Mouse (Mus musculus): ENCODE results near the gene Slc6a16.

Gene Slc6a16

DNA sequence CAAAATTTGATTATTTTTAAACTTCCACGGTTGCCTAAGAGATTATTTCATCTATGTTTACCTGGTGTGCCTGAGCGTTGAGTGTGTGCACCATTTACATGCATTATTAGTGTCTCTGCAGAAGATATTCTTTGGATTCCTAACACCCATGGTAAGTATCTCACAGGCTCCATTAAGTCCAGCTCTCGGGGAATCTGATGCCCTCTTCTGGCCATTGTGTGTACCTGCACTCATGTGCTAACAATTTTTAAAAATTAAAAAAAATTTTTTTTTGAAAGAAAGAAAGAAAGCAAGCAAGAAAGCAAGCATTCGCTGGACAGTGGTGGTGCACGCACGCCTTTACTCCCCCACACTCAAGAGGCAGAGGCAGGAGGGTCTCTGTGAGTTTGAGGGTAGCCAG lies 32.6 kb upstream of the Slc6a16 start:
- ChIA-PET POLR2A (interaction anchor here in 3 of 4 experiments (0.5 to 2.5 kb wide), 11 partner anchors 20 to 436 kb away, joined by 3 to 10 read pairs (median 5); partner anchors contain the start of genes Aldh16a1 (in 1 of the 3) and Cd37 (in 1 of the 3)), CTCF (interaction anchor here in 3 of 4 experiments (0.6 to 2.7 kb wide), 9 partner anchors 10 to 626 kb away, joined by 3 to 10 read pairs (median 3); partner anchors contain the start of genes Aldh16a1 (in 1 of the 3) and Pih1d1 (in 1 of the 3))

DNA sequence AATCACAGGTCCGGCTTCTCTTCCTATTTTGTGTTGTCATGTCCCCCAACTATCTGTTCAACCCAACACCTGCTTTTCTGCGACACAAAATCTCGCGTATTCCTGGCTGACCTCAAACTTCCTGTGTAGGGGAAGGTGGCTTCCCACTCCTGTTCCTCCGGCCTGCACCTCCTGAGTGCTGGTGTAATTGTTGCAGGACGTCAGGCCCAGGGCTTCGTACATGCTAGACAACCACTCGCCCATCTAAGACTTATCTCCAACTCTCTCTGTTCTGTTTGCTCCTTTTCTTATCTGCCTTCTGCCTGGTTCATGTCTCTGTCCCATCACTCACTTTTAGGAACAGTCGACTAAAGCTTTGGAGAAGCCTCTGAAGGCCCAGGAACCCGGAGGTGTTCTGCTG lies 29.8 kb upstream of the Slc6a16 start:
- ChIA-PET POLR2A (interaction anchor here in 3 of 4 experiments (0.6 to 1.1 kb wide), 5 partner anchors 10 to 360 kb away, joined by 3 to 4 read pairs (median 3); no protein-coding TSS in a partner anchor), CTCF (interaction anchor here in 1 of 4 experiments (1.1 kb wide), 1 partner anchor 38 kb away, joined by 4 read pairs; no protein-coding TSS in a partner anchor)

DNA sequence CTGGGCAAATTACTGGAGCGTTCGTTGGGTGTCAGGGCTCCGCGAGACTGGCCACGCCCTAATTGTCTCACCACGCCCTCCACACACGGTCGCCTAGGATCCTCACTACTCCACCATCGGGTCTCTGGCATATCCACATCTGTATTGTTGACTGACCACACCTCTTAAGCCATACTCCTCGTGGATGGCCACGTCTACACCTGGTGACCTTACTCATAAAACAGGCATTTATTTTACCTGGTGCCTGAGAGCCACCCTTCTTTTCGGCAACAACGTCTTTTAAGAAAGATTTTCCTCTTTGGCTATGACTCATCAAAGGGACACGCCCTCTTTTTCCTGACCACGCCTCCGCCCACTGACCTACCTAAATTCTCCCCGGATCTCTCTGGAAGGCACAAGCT lies 29.0 kb upstream of the Slc6a16 start, which contains the start of gene Dkkl1:
TSS of gene Dkkl1 (minus strand) at position 297 of the 401 bp plus-strand sequence.
- ChIA-PET CTCF (interaction anchor here in 2 of 4 experiments (0.5 to 1.1 kb wide), 2 partner anchors 39 to 120 kb away, joined by 3 to 4 read pairs; no protein-coding TSS in a partner anchor), POLR2A (interaction anchor here in 3 of 4 experiments (0.5 to 1.4 kb wide), 6 partner anchors 17 to 238 kb away, joined by 3 to 9 read pairs (median 3); partner anchors contain the start of gene Prmt1 (in 1 of the 3))

DNA sequence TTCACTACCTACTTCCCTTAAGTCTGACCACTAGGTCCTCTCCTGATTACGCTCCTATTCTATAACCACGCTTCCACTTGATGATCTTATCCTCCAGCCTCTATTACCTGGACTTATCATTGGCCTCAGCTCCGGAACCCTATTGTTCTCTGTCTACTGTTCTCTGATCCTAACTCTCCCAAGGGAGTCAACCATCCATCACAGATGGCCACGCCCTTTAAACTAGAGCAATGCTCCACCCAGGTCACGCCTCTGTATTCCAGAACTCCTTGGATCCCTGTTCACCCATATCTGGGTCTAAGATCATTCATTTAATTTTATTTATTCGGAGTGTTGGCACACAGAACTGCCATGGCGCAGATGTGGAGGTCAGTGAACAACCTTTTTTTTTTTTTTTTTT lies 28.5 kb upstream of the Slc6a16 start:
- CTCF ChIA-PET, result interaction anchor here in 1 of 4 experiments (0.5 to 0.8 kb wide), 2 partner anchors 93 to 119 kb away, joined by 3 to 7 read pairs; no protein-coding TSS in a partner anchor
- POLR2A ChIA-PET, result interaction anchor here in 3 of 4 experiments (0.5 to 4.0 kb wide), 11 partner anchors 8 to 237 kb away, joined by 3 to 16 read pairs (median 3); partner anchors contain the start of genes Ccdc155 (in 2 of the 3), Aldh16a1 (in 1 of the 3), Prmt1 (in 1 of the 3) and Slc6a16 (in 1 of the 3)

DNA sequence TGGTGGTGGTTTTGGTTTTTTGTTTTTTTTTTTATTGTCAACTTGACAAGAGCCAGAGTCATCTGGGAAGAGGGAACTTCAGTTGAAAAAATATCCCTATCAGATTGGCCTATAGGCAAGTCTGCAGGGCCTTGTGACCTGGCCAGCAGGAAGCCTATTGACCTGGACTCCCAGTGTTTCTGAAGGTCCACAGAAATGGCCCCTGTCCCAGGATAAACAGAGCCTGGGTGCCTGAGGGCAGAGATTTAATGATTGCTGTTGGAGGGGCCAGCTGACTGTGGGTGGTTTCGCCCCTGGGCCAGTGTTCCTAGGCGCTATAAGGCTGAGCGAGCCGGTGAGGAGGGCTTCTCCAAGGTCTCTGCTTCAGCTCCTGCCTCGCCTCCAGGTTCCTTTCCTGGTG lies 27.2 kb upstream of the Slc6a16 start:
- ChIA-PET CTCF (interaction anchor here in 2 of 4 experiments (0.6 to 1.3 kb wide), 2 partner anchors 91 to 558 kb away, joined by 3 read pairs; no protein-coding TSS in a partner anchor), POLR2A (interaction anchor here (0.6 to 5.3 kb wide), 10 partner anchors 9 to 268 kb away, joined by 3 to 29 read pairs (median 5); partner anchors contain the start of genes Ccdc155 (in 2 of the 4), Aldh16a1 (in 1 of the 4), Cd37 (in 1 of the 4) and Tulp2 (in 1 of the 4))

DNA sequence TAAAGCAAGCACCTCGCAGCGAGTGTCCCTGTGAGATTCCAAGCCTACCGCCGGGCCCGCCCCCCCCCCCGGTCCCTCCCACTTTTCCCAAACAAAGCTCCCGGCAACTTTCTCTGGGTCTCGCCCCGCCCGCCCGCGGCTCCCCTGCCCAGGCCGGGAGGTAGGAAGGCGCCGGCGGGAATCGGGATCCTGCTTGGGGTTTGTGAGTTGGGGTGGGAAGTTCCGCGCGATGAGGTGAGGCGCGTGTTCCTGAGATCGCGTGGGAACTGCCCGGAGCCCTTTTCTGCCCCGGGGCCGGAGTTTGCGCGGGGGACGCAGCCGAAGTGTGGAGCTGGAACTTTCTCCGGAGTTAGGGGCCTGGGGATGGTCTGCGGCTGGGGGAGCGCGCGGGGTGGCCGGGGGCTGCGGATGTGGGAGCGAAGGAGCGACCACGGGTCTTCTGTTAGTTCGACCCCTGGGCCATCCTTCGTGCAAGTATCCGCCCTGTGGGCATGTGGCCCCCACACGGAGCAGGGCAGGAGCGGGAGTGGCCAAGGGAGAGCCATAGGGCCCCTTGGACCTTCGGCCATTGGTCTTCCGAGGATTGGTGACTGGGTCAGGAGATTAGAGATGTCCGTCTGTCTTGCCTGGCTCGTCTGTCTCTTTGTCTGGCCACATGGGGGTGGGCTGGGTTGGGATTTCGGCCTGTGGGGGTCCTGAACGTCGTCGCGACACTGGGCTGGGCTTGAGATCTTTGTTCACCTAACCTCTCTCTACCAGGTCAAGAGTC lies 25.0 kb upstream of the Slc6a16 start, which contains the start of gene Tead2:
TSS of gene Tead2 (plus strand) at position 81 of the 769 bp plus-strand sequence.
- CTCF ChIA-PET, result interaction anchor here (0.6 to 1.2 kb wide), 13 partner anchors 18 to 813 kb away, joined by 3 to 7 read pairs (median 3); partner anchors contain the start of genes Gys1 (in 1 of the 4), Ntf5 (in 1 of the 4) and Slc6a16 (in 1 of the 4)

DNA sequence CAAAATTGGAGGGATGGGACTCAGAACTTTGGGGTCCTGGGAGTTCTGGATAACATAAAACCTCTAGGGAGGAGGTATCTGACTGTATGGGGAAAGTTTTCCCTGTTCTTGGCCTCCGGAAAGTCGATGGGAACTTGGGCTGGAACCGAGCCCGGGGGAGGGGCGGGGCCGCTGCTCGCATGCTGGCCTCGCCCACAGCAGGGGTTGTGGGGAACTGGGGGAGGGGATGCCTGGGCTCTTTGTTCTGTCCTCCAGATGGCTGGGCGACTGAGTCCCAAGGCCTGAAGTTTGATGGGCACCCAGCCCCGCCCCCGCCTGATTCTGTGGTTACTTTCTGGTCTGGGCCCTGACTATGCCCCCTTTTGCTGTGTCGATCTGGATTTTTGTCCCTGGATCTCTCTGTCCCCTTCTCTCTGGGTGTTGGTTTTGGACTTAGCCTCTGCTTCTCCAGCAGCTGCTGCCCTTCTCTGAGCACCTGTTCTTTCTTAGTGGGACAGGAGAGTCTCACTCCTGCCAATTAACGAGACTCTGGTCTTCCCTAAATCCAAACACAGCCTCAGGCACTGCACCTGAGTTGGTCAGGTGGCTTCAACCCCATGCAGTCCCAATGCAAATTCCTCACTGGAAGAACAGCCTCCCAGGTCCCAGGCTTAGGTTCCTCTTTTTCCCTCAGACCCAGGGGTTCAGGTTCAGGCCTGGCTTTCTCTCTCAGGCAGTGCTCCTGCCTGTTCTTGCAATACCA lies 24.3 kb upstream of the Slc6a16 start:
- ChIA-PET POLR2A (interaction anchor here in 3 of 4 experiments (0.5 to 5.3 kb wide), 23 partner anchors 9 to 116 kb away, joined by 3 to 29 read pairs (median 5); partner anchors contain the start of genes Ccdc155 (in 2 of the 3), Aldh16a1 (in 1 of the 3), Pih1d1 (in 1 of the 3) and Slc6a16 (in 1 of the 3)), CTCF (interaction anchor here in 2 of 4 experiments (0.6 to 1.2 kb wide), 4 partner anchors 18 to 558 kb away, joined by 3 to 6 read pairs (median 4); no protein-coding TSS in a partner anchor)

More for the DNA sequence above, 25.0 kb upstream of the Slc6a16 start, which contains the start of gene Tead2:
- POLR2A ChIA-PET, result interaction anchor here (0.5 to 5.3 kb wide), 43 partner anchors 8 to 1931 kb away, joined by 3 to 29 read pairs (median 4); partner anchors contain the start of genes Ccdc155 (in 3 of the 4), Aldh16a1 (in 1 of the 4), Cd37 (in 1 of the 4) and Pih1d1 (in 1 of the 4)

DNA sequence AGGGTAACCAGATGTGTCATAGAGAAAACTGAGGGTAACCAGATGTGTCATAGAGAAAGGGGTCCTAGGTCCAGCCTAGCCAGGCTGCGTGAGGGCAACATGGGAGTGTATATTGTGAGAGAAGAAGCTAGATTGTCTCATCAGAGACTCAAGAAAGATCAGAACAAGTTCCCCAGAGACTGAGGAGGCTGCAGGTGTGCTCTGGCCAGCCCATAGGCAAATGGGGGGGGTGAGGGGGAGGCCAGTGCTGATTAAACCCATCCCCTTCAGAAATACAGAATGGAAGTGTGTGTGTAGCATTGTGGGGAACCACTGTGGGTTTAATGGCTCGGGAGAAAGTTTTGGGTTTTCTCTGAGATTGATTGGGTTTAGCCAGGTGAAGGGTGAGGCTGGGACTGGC lies 19.2 kb upstream of the Slc6a16 start:
- ChIA-PET CTCF (interaction anchor here in 1 of 4 experiments (1.3 kb wide), 1 partner anchor 17 kb away, joined by 3 read pairs; the partner anchor contains the start of gene Ccdc155), POLR2A (interaction anchor here in 2 of 4 experiments (1.3 to 4.1 kb wide), 5 partner anchors 9 to 14 kb away, joined by 3 to 21 read pairs (median 4); no protein-coding TSS in a partner anchor)

DNA sequence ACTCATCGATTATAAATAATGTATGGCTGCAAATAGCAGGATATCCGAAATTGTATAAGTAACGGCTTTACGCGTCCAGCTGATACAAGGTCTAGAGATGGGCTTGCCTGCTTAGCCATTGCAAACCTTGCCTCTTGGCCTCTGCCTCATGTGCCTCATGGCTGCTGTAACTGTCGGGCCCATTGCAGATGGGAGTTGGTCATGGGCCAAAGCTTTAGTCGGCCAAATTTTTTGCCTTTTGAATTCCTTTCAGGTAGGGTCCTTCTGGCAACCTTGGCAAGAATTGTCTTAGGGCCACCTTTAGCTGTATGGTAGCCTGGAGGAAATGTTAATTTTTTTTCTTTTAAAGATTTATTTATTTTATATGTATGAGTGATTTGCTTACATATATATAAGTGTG lies 16.1 kb upstream of the Slc6a16 start:
- POLR2A ChIA-PET, result interaction anchor here (0.8 to 4.1 kb wide), 10 partner anchors 9 to 263 kb away, joined by 3 to 21 read pairs (median 4); partner anchors contain the start of genes Ccdc155 (in 1 of the 4), Slc6a16 (in 1 of the 4) and Tead2 (in 1 of the 4)
- CTCF ChIA-PET, result interaction anchor here in 1 of 4 experiments (0.6 kb wide), 1 partner anchor 108 kb away, joined by 5 read pairs; no protein-coding TSS in a partner anchor

DNA sequence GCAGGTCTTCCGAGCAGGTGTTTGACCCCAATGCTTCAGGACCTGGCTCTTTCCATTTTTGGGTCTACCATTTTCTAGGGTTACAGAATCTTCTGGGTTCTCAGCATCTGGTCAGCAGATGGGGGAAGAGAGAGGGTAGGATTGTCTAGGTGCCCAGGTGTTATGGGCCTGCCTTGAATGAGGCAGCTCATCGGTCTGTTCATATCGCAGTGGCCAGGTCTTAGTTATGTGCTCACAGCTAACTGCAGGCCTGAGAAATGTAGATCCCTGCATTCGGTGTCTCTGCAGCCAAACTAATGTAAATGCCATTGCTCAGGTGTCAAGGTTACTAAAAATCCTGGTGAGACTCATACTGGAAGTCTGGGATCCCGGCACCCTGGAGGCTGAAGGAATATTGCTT lies 14.5 kb upstream of the Slc6a16 start:
- ChIA-PET POLR2A (interaction anchor here (0.7 to 3.3 kb wide), 12 partner anchors 8 to 134 kb away, joined by 3 to 18 read pairs (median 3); partner anchors contain the start of genes Tead2 (in 2 of the 4), Aldh16a1 (in 1 of the 4), Ccdc155 (in 1 of the 4) and Slc6a16 (in 1 of the 4)), CTCF (interaction anchor here in 2 of 4 experiments (0.6 to 0.7 kb wide), 2 partner anchors 20 to 172 kb away, joined by 3 to 4 read pairs; no protein-coding TSS in a partner anchor)

DNA sequence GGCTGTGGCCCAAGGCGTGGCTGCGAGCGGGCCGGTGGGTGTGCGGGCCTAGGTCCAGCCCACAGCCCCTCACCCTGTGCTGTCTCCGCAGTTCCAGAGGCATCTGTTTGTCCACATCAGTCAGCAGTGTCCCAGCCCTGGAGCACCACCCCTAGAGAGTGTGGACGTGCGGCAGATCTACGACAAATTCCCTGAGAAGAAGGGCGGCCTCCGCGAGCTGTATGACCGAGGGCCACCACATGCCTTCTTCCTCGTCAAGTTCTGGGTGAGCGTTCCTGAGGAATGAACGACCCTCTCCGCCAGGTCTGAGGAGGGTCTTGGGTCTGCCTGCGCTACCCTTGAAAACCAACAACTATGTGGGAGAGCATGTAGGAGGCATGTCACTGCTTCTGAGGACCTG lies 12.3 kb upstream of the Slc6a16 start:
- ChIA-PET POLR2A (interaction anchor here (0.8 to 4.6 kb wide), 31 partner anchors 9 to 298 kb away, joined by 3 to 29 read pairs (median 6); partner anchors contain the start of genes Tead2 (in 4 of the 4), Cd37 (in 3 of the 4), Aldh16a1 (in 2 of the 4) and Ccdc155 (in 2 of the 4)), CTCF (interaction anchor here in 3 of 4 experiments (0.5 to 2.3 kb wide), 8 partner anchors 24 to 181 kb away, joined by 3 to 9 read pairs (median 4); partner anchors contain the start of genes Aldh16a1 (in 1 of the 3), Ccdc155 (in 1 of the 3), Kcna7 (in 1 of the 3) and Pih1d1 (in 1 of the 3))

DNA sequence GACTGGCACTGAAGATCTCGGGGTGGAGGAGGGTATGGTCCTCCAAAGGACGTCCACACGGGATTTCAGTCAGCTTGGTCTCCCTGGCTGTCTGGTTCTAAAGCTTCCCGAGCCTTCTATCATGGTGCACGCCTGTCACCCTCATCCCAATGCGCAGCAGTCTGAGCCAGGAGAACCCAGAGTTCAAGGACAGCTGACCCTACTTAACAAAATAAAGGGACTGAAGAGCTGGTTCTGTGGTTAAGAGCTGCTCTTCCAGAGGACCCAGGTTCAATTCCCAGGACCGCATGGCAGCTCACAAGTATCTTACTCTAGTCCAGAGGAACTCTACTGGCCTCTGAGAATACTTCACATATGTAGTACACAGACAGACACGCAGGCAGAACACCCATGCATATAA lies 11.8 kb upstream of the Slc6a16 start:
- ChIA-PET POLR2A (interaction anchor here (0.6 to 4.6 kb wide), 53 partner anchors 9 to 739 kb away, joined by 3 to 29 read pairs (median 4); partner anchors contain the start of genes Tead2 (in 4 of the 4), Cd37 (in 3 of the 4), Aldh16a1 (in 2 of the 4) and Ccdc155 (in 2 of the 4)), CTCF (interaction anchor here in 3 of 4 experiments (0.5 to 2.3 kb wide), 16 partner anchors 21 to 357 kb away, joined by 3 to 9 read pairs (median 3); partner anchors contain the start of genes Aldh16a1 (in 1 of the 3), Ccdc155 (in 1 of the 3), Flt3l (in 1 of the 3) and Gm45713 (in 1 of the 3))

DNA sequence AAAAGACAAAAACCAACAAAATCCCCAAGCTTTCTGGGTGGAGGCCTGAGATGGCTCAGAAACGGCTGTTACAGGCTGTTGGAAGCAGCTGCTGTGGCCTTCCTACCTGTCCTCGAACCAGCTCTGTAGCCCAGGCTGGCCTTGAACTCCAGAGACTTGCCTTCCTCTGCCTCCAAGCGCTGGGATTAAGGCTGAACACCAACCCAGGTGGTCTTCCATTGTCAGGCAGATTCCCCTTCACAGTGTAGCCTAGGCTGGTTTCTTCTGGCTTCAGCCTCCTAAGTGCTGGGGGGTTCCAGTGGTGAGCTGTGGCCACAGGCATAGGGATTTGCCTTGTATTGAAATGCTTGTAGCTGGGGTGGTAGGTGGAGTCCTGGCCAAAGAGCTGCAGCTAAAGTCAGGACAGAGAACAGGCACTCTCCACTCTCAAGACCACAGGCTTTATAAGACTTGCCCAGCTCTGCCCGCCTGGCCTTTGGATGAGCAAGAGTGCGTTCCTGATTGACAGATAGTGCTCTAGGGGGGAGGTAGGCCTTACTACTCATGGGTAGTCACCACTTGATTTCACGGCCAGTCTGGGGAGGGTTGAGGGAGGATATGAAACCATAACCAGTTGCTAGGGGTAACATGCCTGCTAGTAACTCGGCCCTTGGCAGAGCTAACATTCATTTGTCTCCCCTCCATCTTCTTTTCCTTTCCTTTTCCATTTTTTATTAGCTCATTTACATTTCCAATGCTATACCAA lies 11.3 kb upstream of the Slc6a16 start:
- ChIA-PET CTCF (interaction anchor here in 3 of 4 experiments (0.5 to 2.3 kb wide), 16 partner anchors 22 to 357 kb away, joined by 3 to 9 read pairs (median 3); partner anchors contain the start of genes Ccdc155 (in 2 of the 3), Aldh16a1 (in 1 of the 3), Flt3l (in 1 of the 3) and Gm45713 (in 1 of the 3)), POLR2A (interaction anchor here (0.6 to 4.6 kb wide), 58 partner anchors 9 to 1636 kb away, joined by 3 to 29 read pairs (median 4); partner anchors contain the start of genes Tead2 (in 4 of the 4), Cd37 (in 3 of the 4), Aldh16a1 (in 2 of the 4) and Ccdc155 (in 2 of the 4))

DNA sequence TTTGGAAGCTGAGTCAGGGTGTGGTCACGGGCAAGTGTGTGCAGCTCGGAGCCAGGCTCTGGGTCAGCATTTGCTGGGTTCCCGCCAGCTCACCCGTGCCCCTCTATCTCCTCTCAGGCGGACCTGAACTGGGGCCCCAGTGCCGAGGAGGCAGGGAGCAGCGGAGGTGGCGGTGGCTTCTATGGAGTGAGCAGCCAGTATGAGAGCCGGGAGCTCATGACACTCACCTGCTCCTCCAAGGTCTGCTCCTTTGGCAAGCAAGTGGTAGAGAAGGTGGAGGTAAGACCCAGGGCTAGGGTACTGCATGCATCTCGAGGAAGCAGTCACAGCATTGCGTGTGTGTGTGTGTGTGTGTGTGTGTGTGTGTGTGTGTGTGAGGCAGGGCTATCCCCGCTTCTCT lies 9.7 kb upstream of the Slc6a16 start:
- POLR2A ChIA-PET, result interaction anchor here (0.6 to 4.6 kb wide), 32 partner anchors 9 to 398 kb away, joined by 3 to 27 read pairs (median 4); partner anchors contain the start of genes Slc6a16 (in 3 of the 4), Tead2 (in 2 of the 4), Aldh16a1 (in 1 of the 4) and Ftl1 (in 1 of the 4)
- CTCF ChIA-PET, result interaction anchor here (0.6 to 1.2 kb wide), 8 partner anchors 27 to 385 kb away, joined by 3 to 4 read pairs (median 4); no protein-coding TSS in a partner anchor

DNA sequence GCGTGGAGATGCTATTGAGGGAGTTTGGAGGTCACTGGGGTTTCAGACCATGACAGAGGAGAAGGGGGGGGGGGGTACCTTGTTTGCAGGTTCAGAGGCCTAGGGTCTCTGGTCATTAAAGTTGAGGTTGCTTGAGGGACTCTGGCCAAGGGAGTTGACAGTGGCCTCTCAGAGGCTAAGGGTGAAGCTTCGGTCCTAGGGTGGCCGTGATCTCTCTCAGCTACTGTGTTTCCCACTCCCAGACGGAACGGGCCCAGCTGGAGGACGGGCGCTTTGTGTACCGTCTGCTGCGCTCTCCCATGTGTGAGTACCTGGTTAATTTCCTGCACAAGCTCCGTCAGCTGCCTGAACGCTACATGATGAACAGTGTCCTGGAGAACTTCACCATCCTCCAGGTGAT lies 8.9 kb upstream of the Slc6a16 start:
- CTCF ChIA-PET, result interaction anchor here in 2 of 4 experiments (0.6 to 1.2 kb wide), 4 partner anchors 47 to 357 kb away, joined by 3 to 4 read pairs (median 3); no protein-coding TSS in a partner anchor
- POLR2A ChIA-PET, result interaction anchor here (0.6 to 4.6 kb wide), 14 partner anchors 9 to 357 kb away, joined by 3 to 27 read pairs (median 4); partner anchors contain the start of genes Slc6a16 (in 2 of the 4), Ftl1 (in 1 of the 4), Slc17a7 (in 1 of the 4) and Tead2 (in 1 of the 4)
